Mouse (Mus musculus): Measurements from ENCODE around the gene Olfr1110. TPM values are rescaled to one million over a fixed set of nuclear protein-coding genes. Genes with fewer than 3 reads are reported as not detected.

The Olfr1110 gene
- not detected for polyA plus RNA-seq (2014; fragmentation: Illumina TruSeq; extraction: RNeasy Lipid Tissue Mini Kit (QIAGEN cat#74804))

GRCm38 (mm10) chr2:87140200-87140599 lies at the start of gene Olfr1110:
TSS of gene Olfr1110 (minus strand) at chr2:87140300.

GRCm38 (mm10) chr2:87187498-87187897 lies 47.4 kb upstream of the Olfr1110 start, which contains the start of gene Olfr1112:
TSS of gene Olfr1112 (plus strand) at chr2:87187798.

GRCm38 (mm10) chr2:87152524-87152923 lies 12.4 kb upstream of the Olfr1110 start, which contains the start of gene Olfr1111:
TSS of gene Olfr1111 (minus strand) at chr2:87152624.

GRCm38 (mm10) chr2:87114467-87114866 lies 25.6 kb downstream of the Olfr1110 start, which contains the start of gene Olfr259:
TSS of gene Olfr259 (minus strand) at chr2:87114567.

GRCm38 (mm10) chr2:87095908-87096307 lies 44.2 kb downstream of the Olfr1110 start, which contains the start of gene Olfr1109:
TSS of gene Olfr1109 (minus strand) at chr2:87096008.

Other genes with a start within 250 kb of the Olfr1110 start
- not detected for gene Olfr1097, start 248.1 kb downstream of the Olfr1110 start, polyA plus RNA-seq (2014; fragmentation: Illumina TruSeq; extraction: RNeasy Lipid Tissue Mini Kit (QIAGEN cat#74804))
- gene Olfr1098, start 215.8 kb downstream of the Olfr1110 start, polyA plus RNA-seq (2014; fragmentation: Illumina TruSeq; extraction: RNeasy Lipid Tissue Mini Kit (QIAGEN cat#74804)) = not detected
- not detected for gene Olfr1099, start 179.6 kb downstream of the Olfr1110 start, polyA plus RNA-seq (2014; fragmentation: Illumina TruSeq; extraction: RNeasy Lipid Tissue Mini Kit (QIAGEN cat#74804))
- gene Olfr1100, start 160.3 kb downstream of the Olfr1110 start, polyA plus RNA-seq (2014; fragmentation: Illumina TruSeq; extraction: RNeasy Lipid Tissue Mini Kit (QIAGEN cat#74804)) = not detected
- gene Olfr1101, start 149.1 kb downstream of the Olfr1110 start, polyA plus RNA-seq (2014; fragmentation: Illumina TruSeq; extraction: RNeasy Lipid Tissue Mini Kit (QIAGEN cat#74804)) = not detected
- not detected for gene Olfr1102, start 141.9 kb downstream of the Olfr1110 start, polyA plus RNA-seq (2014; fragmentation: Illumina TruSeq; extraction: RNeasy Lipid Tissue Mini Kit (QIAGEN cat#74804))
- 0.54 TPM for gene Olfr1104, start 113.2 kb downstream of the Olfr1110 start, polyA plus RNA-seq (2014; fragmentation: Illumina TruSeq; extraction: RNeasy Lipid Tissue Mini Kit (QIAGEN cat#74804))
- gene Olfr1105, start 103.8 kb downstream of the Olfr1110 start, polyA plus RNA-seq (2014; fragmentation: Illumina TruSeq; extraction: RNeasy Lipid Tissue Mini Kit (QIAGEN cat#74804)) = not detected
- gene Olfr1106, start 88.0 kb downstream of the Olfr1110 start, polyA plus RNA-seq (2014; fragmentation: Illumina TruSeq; extraction: RNeasy Lipid Tissue Mini Kit (QIAGEN cat#74804)) = not detected
- not detected for gene Olfr1107, start 64.5 kb downstream of the Olfr1110 start, polyA plus RNA-seq (2014; fragmentation: Illumina TruSeq; extraction: RNeasy Lipid Tissue Mini Kit (QIAGEN cat#74804))
- not detected for gene Olfr1109, start 44.3 kb downstream of the Olfr1110 start, polyA plus RNA-seq (2014; fragmentation: Illumina TruSeq; extraction: RNeasy Lipid Tissue Mini Kit (QIAGEN cat#74804))
- not detected for gene Olfr259, start 25.7 kb downstream of the Olfr1110 start, polyA plus RNA-seq (2014; fragmentation: Illumina TruSeq; extraction: RNeasy Lipid Tissue Mini Kit (QIAGEN cat#74804))
- gene Olfr1111, start 12.3 kb upstream of the Olfr1110 start, polyA plus RNA-seq (2014; fragmentation: Illumina TruSeq; extraction: RNeasy Lipid Tissue Mini Kit (QIAGEN cat#74804)) = not detected
- gene Olfr1112, start 47.5 kb upstream of the Olfr1110 start, polyA plus RNA-seq (2014; fragmentation: Illumina TruSeq; extraction: RNeasy Lipid Tissue Mini Kit (QIAGEN cat#74804)) = not detected
- gene Olfr1113, start 68.7 kb upstream of the Olfr1110 start, polyA plus RNA-seq (2014; fragmentation: Illumina TruSeq; extraction: RNeasy Lipid Tissue Mini Kit (QIAGEN cat#74804)) = not detected
- not detected for gene Olfr1115, start 107.7 kb upstream of the Olfr1110 start, polyA plus RNA-seq (2014; fragmentation: Illumina TruSeq; extraction: RNeasy Lipid Tissue Mini Kit (QIAGEN cat#74804))
- gene Olfr1116, start 127.2 kb upstream of the Olfr1110 start, polyA plus RNA-seq (2014; fragmentation: Illumina TruSeq; extraction: RNeasy Lipid Tissue Mini Kit (QIAGEN cat#74804)) = not detected
- not detected for gene Olfr1118, start 167.3 kb upstream of the Olfr1110 start, polyA plus RNA-seq (2014; fragmentation: Illumina TruSeq; extraction: RNeasy Lipid Tissue Mini Kit (QIAGEN cat#74804))
- gene Olfr1120, start 214.5 kb upstream of the Olfr1110 start, polyA plus RNA-seq (2014; fragmentation: Illumina TruSeq; extraction: RNeasy Lipid Tissue Mini Kit (QIAGEN cat#74804)) = not detected
- not detected for gene Olfr1121, start 229.6 kb upstream of the Olfr1110 start, polyA plus RNA-seq (2014; fragmentation: Illumina TruSeq; extraction: RNeasy Lipid Tissue Mini Kit (QIAGEN cat#74804))
- gene Olfr1122, start 245.5 kb upstream of the Olfr1110 start, polyA plus RNA-seq (2014; fragmentation: Illumina TruSeq; extraction: RNeasy Lipid Tissue Mini Kit (QIAGEN cat#74804)) = not detected